Mouse (Mus musculus): Measurements from ENCODE around the gene Dgkk. TPM values are rescaled to one million over a fixed set of nuclear protein-coding genes. Genes with fewer than 3 reads are reported as not detected.
"Not testable (repeated sequence)": the region's sequence is repeated elsewhere in the genome, so short reads cannot be mapped to it uniquely, and the experiment has no call there.

The Dgkk gene
- 0.62 and 0.90 TPM in 2 replicates for polyA plus RNA-seq (2016; fragmentation: Nextera tagmentation; extraction: Ambion mirVana)

- not testable (repeated sequence) for H3K27ac ChIP-seq; H3K9me3 ChIP-seq (replicated peaks); ATAC-seq; H3K9ac ChIP-seq; H3K4me1 ChIP-seq; H3K36me3 ChIP-seq
- peak within 1 kb of the TSS; percentile 13; the same call in 1 of the 2 replicates for H3K4me3 ChIP-seq
- peaks cover 32% of the 10 kb centered on the region for H3K27me3 ChIP-seq (replicated peaks)
- H3K4me2 ChIP-seq, result peak within 1 kb of the TSS; percentile 36
- 19% methylated on average over 20 of the region's 30 CpGs for WGBS (ENCODE audit: insufficient replicate concordance)
Observed at GRCm38 (mm10) chrX:6779006-6779405, at the start of gene Dgkk. Gene Dgkk (plus strand): TSS chrX:6779306.

GRCm38 (mm10) chrX:6733998-6734397 lies 45.1 kb upstream of the Dgkk start:
- no peak overlapping the region for H3K27ac ChIP-seq
- H3K9ac ChIP-seq, result no peak overlapping the region
- no peak for ATAC-seq
- no peaks in the 10 kb centered on the region for H3K4me1 ChIP-seq
- H3K36me3 ChIP-seq, result no peaks in the 10 kb centered on the region
- no peak overlapping the region for H3K4me3 ChIP-seq
- H3K27me3 ChIP-seq (replicated peaks), result no peaks in the 10 kb centered on the region
- no peak overlapping the region for H3K4me2 ChIP-seq
- H3K9me3 ChIP-seq (replicated peaks), result no peaks in the 10 kb centered on the region
- 51% methylated on average over 3 of the region's 3 CpGs for WGBS (ENCODE audit: insufficient replicate concordance)

GRCm38 (mm10) chrX:6750714-6751113 lies 28.4 kb upstream of the Dgkk start:
- ATAC-seq, result no peak
- Histone ChIP-seq H3K9me3 (replicated peaks) (no peaks in the 10 kb centered on the region), H3K9ac (no peak overlapping the region), H3K4me1 (no peaks in the 10 kb centered on the region), H3K36me3 (no peaks in the 10 kb centered on the region), H3K27me3 (replicated peaks) (no peaks in the 10 kb centered on the region), H3K4me3 (no peak overlapping the region), H3K27ac (no peak overlapping the region), H3K4me2 (no peak overlapping the region)
- 25% methylated on average over 1 of the region's 1 CpGs for WGBS (ENCODE audit: insufficient replicate concordance)

- no peaks in the 10 kb centered on the region for H3K4me1 ChIP-seq
- WGBS (ENCODE audit: insufficient replicate concordance), result 56% methylated on average over 6 of the region's 6 CpGs
- ATAC-seq, result no peak
- no peaks in the 10 kb centered on the region for H3K36me3 ChIP-seq
- no peak overlapping the region for H3K9ac ChIP-seq
- no peak overlapping the region for H3K4me3 ChIP-seq
- H3K4me2 ChIP-seq, result no peak overlapping the region
- no peaks in the 10 kb centered on the region for H3K9me3 ChIP-seq (replicated peaks)
- H3K27ac ChIP-seq, result no peak overlapping the region
- no peaks in the 10 kb centered on the region for H3K27me3 ChIP-seq (replicated peaks)
Observed at GRCm38 (mm10) chrX:6751549-6752047, 27.5 kb upstream of the Dgkk start.

GRCm38 (mm10) chrX:6777489-6778249 lies 1.4 kb upstream of the Dgkk start:
- Histone ChIP-seq H3K4me1 (no peaks in the 10 kb centered on the region), H3K9ac (no peak overlapping the region), H3K36me3 (no peaks in the 10 kb centered on the region), H3K4me3 (no peak overlapping the region), H3K9me3 (replicated peaks) (no peaks in the 10 kb centered on the region), H3K4me2 (peak overlapping the region; percentile 36), H3K27ac (no peak overlapping the region), H3K27me3 (replicated peaks) (peaks cover 32% of the 10 kb centered on the region)
- 16% methylated on average over 11 of the region's 13 CpGs for WGBS (ENCODE audit: insufficient replicate concordance)
- no peak for ATAC-seq

GRCm38 (mm10) chrX:6778250-6778637 lies 862 bp upstream of the Dgkk start:
- Histone ChIP-seq H3K9me3 (replicated peaks) (no peaks in the 10 kb centered on the region), H3K4me1 (no peaks in the 10 kb centered on the region), H3K36me3 (no peaks in the 10 kb centered on the region), H3K4me2 (peak overlapping the region; percentile 36), H3K4me3 (peak overlapping the region; percentile 13; the same call in 1 of the 2 replicates), H3K9ac (no peak overlapping the region), H3K27ac (no peak overlapping the region), H3K27me3 (replicated peaks) (peaks cover 32% of the 10 kb centered on the region)
- WGBS (ENCODE audit: insufficient replicate concordance), result 8% methylated on average over 24 of the region's 24 CpGs
- no peak for ATAC-seq

GRCm38 (mm10) chrX:6779969-6780539 lies 948 bp downstream of the Dgkk start:
- ATAC-seq, result no peak
- Histone ChIP-seq H3K9me3 (replicated peaks) (no peaks in the 10 kb centered on the region), H3K27ac (no peak overlapping the region), H3K4me3 (no peak overlapping the region), H3K9ac (no peak overlapping the region), H3K36me3 (no peaks in the 10 kb centered on the region), H3K4me1 (no peaks in the 10 kb centered on the region), H3K4me2 (0 out of 2 replicates have a peak overlapping the region, but pooled peaks have one; percentile 25), H3K27me3 (replicated peaks) (peaks cover 32% of the 10 kb centered on the region)
- WGBS (ENCODE audit: insufficient replicate concordance), result 13% methylated on average over 16 of the region's 16 CpGs

- ATAC-seq, result no peak
- H3K36me3 ChIP-seq, result no peaks in the 10 kb centered on the region
- no peak overlapping the region for H3K4me2 ChIP-seq
- H3K4me1 ChIP-seq, result no peaks in the 10 kb centered on the region
- WGBS (ENCODE audit: insufficient replicate concordance), result 38% methylated on average over 2 of the region's 2 CpGs
- H3K9me3 ChIP-seq (replicated peaks), result no peaks in the 10 kb centered on the region
- H3K27me3 ChIP-seq (replicated peaks), result no peaks in the 10 kb centered on the region
- H3K9ac ChIP-seq, result no peak overlapping the region
- no peak overlapping the region for H3K27ac ChIP-seq
- no peak overlapping the region for H3K4me3 ChIP-seq
Observed at GRCm38 (mm10) chrX:6832553-6832952, 53.4 kb downstream of the Dgkk start.

- Histone ChIP-seq H3K4me3 (no peak overlapping the region), H3K9me3 (replicated peaks) (no peaks in the 10 kb centered on the region), H3K36me3 (no peaks in the 10 kb centered on the region), H3K9ac (no peak overlapping the region), H3K4me2 (no peak overlapping the region), H3K27me3 (replicated peaks) (no peaks in the 10 kb centered on the region), H3K4me1 (no peaks in the 10 kb centered on the region), H3K27ac (no peak overlapping the region)
- 49% methylated on average over 3 of the region's 3 CpGs for WGBS (ENCODE audit: insufficient replicate concordance)
- ATAC-seq, result no peak
Observed at GRCm38 (mm10) chrX:6853466-6853865, 74.4 kb downstream of the Dgkk start.

- no peaks in the 10 kb centered on the region for H3K9me3 ChIP-seq (replicated peaks)
- no peak for ATAC-seq
- H3K9ac ChIP-seq, result no peak overlapping the region
- H3K27ac ChIP-seq, result no peak overlapping the region
- H3K27me3 ChIP-seq (replicated peaks), result no peaks in the 10 kb centered on the region
- no peak overlapping the region for H3K4me2 ChIP-seq
- H3K4me1 ChIP-seq, result no peaks in the 10 kb centered on the region
- 58% methylated on average over 5 of the region's 5 CpGs for WGBS (ENCODE audit: insufficient replicate concordance)
- no peaks in the 10 kb centered on the region for H3K36me3 ChIP-seq
- no peak overlapping the region for H3K4me3 ChIP-seq
Observed at GRCm38 (mm10) chrX:6854136-6854535, 75.0 kb downstream of the Dgkk start.

- H3K4me2 ChIP-seq, result no peak overlapping the region
- H3K36me3 ChIP-seq, result no peaks in the 10 kb centered on the region
- no peak for ATAC-seq
- no peak overlapping the region for H3K4me3 ChIP-seq
- no peaks in the 10 kb centered on the region for H3K27me3 ChIP-seq (replicated peaks)
- 36% methylated on average over 5 of the region's 5 CpGs for WGBS (ENCODE audit: insufficient replicate concordance)
- H3K9ac ChIP-seq, result no peak overlapping the region
- no peak overlapping the region for H3K27ac ChIP-seq
- H3K4me1 ChIP-seq, result no peaks in the 10 kb centered on the region
- no peaks in the 10 kb centered on the region for H3K9me3 ChIP-seq (replicated peaks)
Observed at GRCm38 (mm10) chrX:6893933-6894332, 114.8 kb downstream of the Dgkk start.

- no peaks in the 10 kb centered on the region for H3K36me3 ChIP-seq
- no peaks in the 10 kb centered on the region for H3K9me3 ChIP-seq (replicated peaks)
- WGBS (ENCODE audit: insufficient replicate concordance), result 72% methylated on average over 2 of the region's 2 CpGs
- H3K4me2 ChIP-seq, result no peak overlapping the region
- no peak overlapping the region for H3K9ac ChIP-seq
- no peaks in the 10 kb centered on the region for H3K27me3 ChIP-seq (replicated peaks)
- no peak for ATAC-seq
- H3K4me3 ChIP-seq, result no peak overlapping the region
- H3K27ac ChIP-seq, result no peak overlapping the region
- H3K4me1 ChIP-seq, result no peaks in the 10 kb centered on the region
Observed at GRCm38 (mm10) chrX:6911047-6911446, 131.9 kb downstream of the Dgkk start.

Measured in liver, embryonic 12.5 days (tissue).